Mouse (Mus musculus): ENCODE measurements around the gene Zbtb8a. TPM values are rescaled to one million over a fixed set of nuclear protein-coding genes. Genes with fewer than 3 reads are reported as not detected.
"Not testable (repeated sequence)": the region's sequence is repeated elsewhere in the genome, so short reads cannot be mapped to it uniquely, and the experiment has no call there.

The Zbtb8a gene
- polyA plus RNA-seq, 1 experiment = 8.9 TPM

DNA sequence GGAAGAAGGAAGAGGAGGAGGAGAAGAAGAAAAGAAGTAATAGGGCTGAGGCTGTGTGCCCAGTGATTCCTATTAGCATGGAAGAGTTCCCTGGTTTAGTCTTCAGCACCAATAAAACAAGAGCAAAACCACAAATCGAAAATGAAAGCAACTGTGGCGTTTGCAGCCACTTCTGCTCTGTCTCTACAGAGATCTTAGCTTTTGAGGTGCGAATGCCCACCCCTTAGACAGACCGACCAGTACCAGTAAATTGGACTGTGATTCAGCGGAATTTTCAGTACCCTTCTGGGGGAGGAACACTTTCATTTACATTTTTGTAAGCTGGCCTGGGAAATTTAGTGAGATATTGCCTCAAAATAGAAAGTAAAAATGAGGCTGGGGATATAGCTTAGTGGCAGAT, 12.7 kb downstream of the Zbtb8a start:
- Histone ChIP-seq H3K4me1 (ENCODE audit: control insufficient read depth, insufficient read depth, low read length) (no peaks in the 10 kb centered on the region), H3K4me3 (ENCODE audit: insufficient read depth, low read length) (no peak overlapping the region), H3K27ac (ENCODE audit: insufficient read depth, low read length) (no peak overlapping the region)
- TF ChIP-seq POLR2A (IDR thresholded peaks at IDR 0.05; ENCODE audit: extremely low read depth, insufficient read depth, low read length) (no peak), CTCF (IDR thresholded peaks at IDR 0.05; ENCODE audit: extremely low read depth, insufficient read depth, low read length) (no peak)

DNA sequence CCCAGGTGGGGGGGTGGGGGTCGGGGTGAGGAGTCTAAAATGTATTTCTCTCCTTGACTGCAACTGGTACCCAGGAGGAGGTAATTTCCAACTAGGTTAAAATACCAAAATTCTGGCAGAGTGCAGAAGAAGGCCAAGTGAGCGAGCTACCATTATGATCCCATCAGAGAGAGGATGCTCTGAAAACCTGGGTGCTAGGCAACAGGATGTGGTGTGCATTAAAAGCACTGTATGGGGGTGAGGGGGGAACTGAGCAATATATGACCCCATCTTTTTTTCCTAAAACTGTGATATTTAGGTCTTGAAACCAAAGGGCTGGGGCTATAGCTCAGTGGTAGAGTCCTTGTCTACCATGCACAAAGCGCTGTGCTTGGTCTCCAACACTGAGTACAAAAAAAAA, 13.5 kb downstream of the Zbtb8a start:
- Histone ChIP-seq H3K27ac (ENCODE audit: insufficient read depth, low read length) (no peak overlapping the region), H3K4me1 (ENCODE audit: control insufficient read depth, insufficient read depth, low read length) (no peaks in the 10 kb centered on the region), H3K4me3 (ENCODE audit: insufficient read depth, low read length) (no peak overlapping the region)
- TF ChIP-seq CTCF (IDR thresholded peaks at IDR 0.05; ENCODE audit: extremely low read depth, insufficient read depth, low read length) (no peak), POLR2A (IDR thresholded peaks at IDR 0.05; ENCODE audit: extremely low read depth, insufficient read depth, low read length) (no peak)

DNA sequence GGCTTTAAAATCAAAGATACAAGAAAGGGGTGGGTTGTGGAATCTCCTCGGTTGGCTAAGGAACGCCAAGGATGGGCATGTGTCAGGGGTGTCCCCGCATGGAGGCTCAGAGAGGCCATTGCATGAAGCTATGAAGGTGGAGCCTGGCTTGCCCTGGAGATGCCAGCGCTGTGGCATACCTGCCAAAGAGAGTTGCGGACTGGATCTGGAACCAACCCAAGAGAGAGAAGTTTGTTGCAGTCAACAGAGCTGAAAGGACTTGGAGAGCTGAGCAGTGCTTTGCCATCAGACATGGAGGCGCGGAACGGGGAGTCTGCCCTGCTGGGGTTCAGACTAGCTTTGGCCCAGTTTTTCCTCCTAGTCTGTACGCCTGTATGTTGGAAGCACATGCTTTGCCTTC, 14.5 kb downstream of the Zbtb8a start:
- Histone ChIP-seq H3K27ac (ENCODE audit: insufficient read depth, low read length) (no peak overlapping the region), H3K4me3 (ENCODE audit: insufficient read depth, low read length) (no peak overlapping the region), H3K4me1 (ENCODE audit: control insufficient read depth, insufficient read depth, low read length) (no peaks in the 10 kb centered on the region)
- TF ChIP-seq CTCF (IDR thresholded peaks at IDR 0.05; ENCODE audit: extremely low read depth, insufficient read depth, low read length) = no peak
- no peak for TF ChIP-seq POLR2A (IDR thresholded peaks at IDR 0.05; ENCODE audit: extremely low read depth, insufficient read depth, low read length)

DNA sequence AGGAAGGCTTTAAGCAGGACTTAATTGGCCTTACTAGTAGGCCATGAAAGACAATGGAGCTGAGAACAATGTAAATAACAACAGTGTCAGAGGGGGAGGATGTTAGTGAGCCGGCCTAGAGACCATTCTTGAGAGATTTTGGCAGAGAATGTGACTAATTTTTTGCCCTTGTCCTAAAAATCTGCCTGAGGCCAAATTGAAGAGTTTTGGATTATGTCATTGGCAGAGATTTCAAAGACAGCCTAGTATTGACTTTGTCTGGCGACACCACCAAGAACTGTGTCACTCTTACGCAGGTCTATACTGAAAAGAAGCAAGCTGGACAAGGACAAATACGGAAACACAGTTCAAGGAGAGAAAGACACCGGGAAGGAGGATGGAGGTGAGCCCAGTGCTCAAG, 15.1 kb downstream of the Zbtb8a start:
- no peak overlapping the region for H3K27ac ChIP-seq (ENCODE audit: insufficient read depth, low read length)
- no peak overlapping the region for H3K4me3 ChIP-seq (ENCODE audit: insufficient read depth, low read length)
- TF ChIP-seq POLR2A (IDR thresholded peaks at IDR 0.05; ENCODE audit: extremely low read depth, insufficient read depth, low read length) (no peak), CTCF (IDR thresholded peaks at IDR 0.05; ENCODE audit: extremely low read depth, insufficient read depth, low read length) (no peak)
- no peaks in the 10 kb centered on the region for H3K4me1 ChIP-seq (ENCODE audit: control insufficient read depth, insufficient read depth, low read length)

DNA sequence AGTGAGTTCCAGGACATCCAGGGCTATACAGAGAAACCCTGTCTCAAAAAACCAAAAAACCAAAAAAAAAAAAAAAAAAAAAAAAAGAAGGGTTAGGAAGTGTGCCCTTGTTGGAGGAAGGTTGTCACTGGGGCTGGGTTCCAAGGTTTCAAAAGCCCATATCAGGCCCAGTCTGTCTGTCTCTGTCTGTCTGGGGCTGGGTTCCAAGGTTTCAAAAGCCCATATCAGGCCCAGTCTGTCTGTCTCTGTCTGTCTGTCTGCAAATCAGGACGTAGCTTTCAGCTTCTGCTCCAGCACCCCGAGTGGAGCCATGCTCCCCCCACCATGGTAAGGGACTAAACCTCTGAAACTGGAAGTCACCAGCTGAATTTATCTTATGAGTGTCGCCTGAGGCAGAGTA, 15.7 kb downstream of the Zbtb8a start:
- H3K27ac ChIP-seq (ENCODE audit: insufficient read depth, low read length); H3K4me3 ChIP-seq (ENCODE audit: insufficient read depth, low read length); H3K4me1 ChIP-seq (ENCODE audit: control insufficient read depth, insufficient read depth, low read length): not testable (repeated sequence)

DNA sequence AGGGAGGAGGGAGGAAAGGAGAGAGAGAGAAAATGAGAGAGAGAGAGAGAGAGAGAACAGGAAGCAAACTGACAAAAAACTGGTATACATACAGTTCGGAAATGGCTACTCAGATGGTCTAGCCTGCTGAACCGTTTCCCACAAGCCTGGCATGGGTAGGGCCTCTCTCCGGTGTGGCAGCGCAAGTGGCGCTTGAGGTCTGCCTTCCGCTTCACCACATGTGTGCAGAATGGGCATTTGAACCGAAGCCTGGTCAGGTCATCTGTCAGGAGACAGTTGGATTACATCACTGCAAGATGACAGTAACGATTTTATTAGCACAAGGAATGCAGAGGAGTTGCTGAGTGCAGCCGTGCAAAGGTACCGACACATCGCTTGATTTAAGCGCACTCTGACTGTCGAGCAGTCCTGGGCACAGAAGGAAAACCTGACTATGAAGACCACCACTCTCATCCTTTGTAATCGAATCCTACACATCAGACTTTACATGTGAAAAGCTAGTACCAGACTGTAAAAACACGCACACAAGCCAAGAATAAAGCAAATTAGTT, 20.2 kb downstream of the Zbtb8a start:
- Histone ChIP-seq H3K4me1 (ENCODE audit: control insufficient read depth, insufficient read depth, low read length) (peaks cover 2% of the 10 kb centered on the region; the same call in 1 of the 2 replicates), H3K27ac (ENCODE audit: insufficient read depth, low read length) (no peak overlapping the region), H3K4me3 (ENCODE audit: insufficient read depth, low read length) (no peak overlapping the region)
- no peak for TF ChIP-seq POLR2A (IDR thresholded peaks at IDR 0.05; ENCODE audit: extremely low read depth, insufficient read depth, low read length)
- TF ChIP-seq CTCF (IDR thresholded peaks at IDR 0.05; ENCODE audit: extremely low read depth, insufficient read depth, low read length) = no peak

DNA sequence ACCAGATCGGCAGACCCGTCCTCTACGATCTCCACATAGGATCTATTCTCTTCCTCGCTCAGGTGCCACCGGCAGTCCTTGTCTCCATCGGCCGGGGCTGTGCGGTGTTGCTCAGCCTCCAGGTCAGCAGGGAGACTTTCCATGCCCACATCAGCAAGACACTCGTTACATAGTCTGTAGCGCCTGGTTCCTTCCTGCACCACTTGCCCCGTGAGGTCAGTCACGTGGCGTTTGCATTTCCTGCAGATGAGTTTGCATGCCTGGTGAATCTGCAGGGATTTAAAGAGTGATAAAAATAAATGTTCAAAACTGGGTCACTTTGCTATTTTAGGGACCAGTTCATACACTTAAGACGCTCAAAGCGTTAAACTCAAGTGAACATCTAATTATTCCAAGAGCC, 23.7 kb downstream of the Zbtb8a start:
- Histone ChIP-seq H3K27ac (ENCODE audit: insufficient read depth, low read length) (no peak overlapping the region), H3K4me3 (ENCODE audit: insufficient read depth, low read length) (no peak overlapping the region), H3K4me1 (ENCODE audit: control insufficient read depth, insufficient read depth, low read length) (peaks cover 2% of the 10 kb centered on the region; the same call in 1 of the 2 replicates)
- TF ChIP-seq CTCF (IDR thresholded peaks at IDR 0.05; ENCODE audit: extremely low read depth, insufficient read depth, low read length) = no peak
- TF ChIP-seq POLR2A (IDR thresholded peaks at IDR 0.05; ENCODE audit: extremely low read depth, insufficient read depth, low read length) = no peak

DNA sequence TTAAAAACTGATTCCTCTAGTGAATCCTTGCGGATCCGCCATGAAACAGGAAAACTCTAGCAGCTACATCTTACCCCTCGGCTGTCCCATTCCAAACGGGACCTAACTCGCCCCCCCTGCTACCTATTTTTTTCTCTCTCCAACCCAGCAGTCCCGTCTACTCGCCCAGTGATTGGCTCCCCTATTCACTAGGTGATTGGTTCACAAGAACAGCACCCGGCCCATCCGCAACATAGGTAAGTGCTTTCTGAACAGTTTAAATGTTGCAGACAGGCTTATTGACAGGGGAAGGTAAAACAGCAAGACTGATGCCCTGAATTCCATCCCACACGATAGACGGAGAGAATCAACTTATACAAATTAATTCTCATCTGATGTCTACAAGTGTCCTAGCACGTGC, 24.7 kb downstream of the Zbtb8a start:
- no peak overlapping the region for H3K4me3 ChIP-seq (ENCODE audit: insufficient read depth, low read length)
- TF ChIP-seq CTCF (IDR thresholded peaks at IDR 0.05; ENCODE audit: extremely low read depth, insufficient read depth, low read length) (no peak), POLR2A (IDR thresholded peaks at IDR 0.05; ENCODE audit: extremely low read depth, insufficient read depth, low read length) (no peak)
- no peak overlapping the region for H3K27ac ChIP-seq (ENCODE audit: insufficient read depth, low read length)
- peaks cover 2% of the 10 kb centered on the region; the same call in 1 of the 2 replicates for H3K4me1 ChIP-seq (ENCODE audit: control insufficient read depth, insufficient read depth, low read length)

DNA sequence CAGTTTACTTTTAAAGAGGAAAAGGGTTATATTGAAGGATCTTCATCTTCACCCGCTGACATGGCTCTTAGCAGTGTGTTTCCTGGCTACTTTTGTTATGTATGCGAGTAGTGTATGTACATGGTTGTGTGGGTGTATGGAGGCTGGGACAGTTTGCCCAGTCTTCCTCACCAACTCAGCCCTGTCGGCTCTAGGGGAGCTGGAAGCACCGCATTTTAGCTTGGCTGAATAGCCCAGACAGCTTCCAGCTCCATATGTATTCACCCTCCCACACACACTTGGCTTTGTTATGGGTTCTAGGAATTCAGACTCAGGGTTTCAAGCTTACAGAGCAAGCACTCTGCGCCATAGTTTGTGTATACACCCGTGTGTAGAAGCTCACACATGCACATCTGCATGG, 26.8 kb downstream of the Zbtb8a start:
- H3K27ac ChIP-seq (ENCODE audit: insufficient read depth, low read length) = no peak overlapping the region
- no peak overlapping the region for H3K4me3 ChIP-seq (ENCODE audit: insufficient read depth, low read length)
- H3K4me1 ChIP-seq (ENCODE audit: control insufficient read depth, insufficient read depth, low read length) = peaks cover 4% of the 10 kb centered on the region; the same call in 1 of the 2 replicates
- TF ChIP-seq POLR2A (IDR thresholded peaks at IDR 0.05; ENCODE audit: extremely low read depth, insufficient read depth, low read length) (no peak), CTCF (IDR thresholded peaks at IDR 0.05; ENCODE audit: extremely low read depth, insufficient read depth, low read length) (no peak)

DNA sequence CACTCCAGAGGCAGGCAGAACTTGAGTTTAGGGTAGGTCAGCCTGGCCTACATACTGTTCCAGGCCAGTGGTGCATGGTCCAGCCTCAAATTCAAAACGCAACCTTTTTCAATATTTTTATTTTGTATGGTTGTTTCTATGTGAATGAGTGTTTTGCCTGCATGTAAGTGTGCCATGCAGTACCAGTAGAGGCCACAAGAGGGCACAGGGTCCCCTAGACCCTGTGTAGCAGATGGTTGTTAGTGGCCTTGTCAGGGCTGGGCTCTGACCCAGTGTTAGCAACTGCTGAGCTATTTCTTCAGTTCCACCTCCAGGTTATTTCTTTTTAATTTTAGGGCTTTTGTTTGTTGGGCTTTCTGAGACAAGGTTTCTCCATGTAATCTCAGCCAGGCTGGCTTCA, 27.3 kb downstream of the Zbtb8a start:
- H3K27ac ChIP-seq (ENCODE audit: insufficient read depth, low read length) = no peak overlapping the region
- peaks cover 4% of the 10 kb centered on the region; the same call in 1 of the 2 replicates for H3K4me1 ChIP-seq (ENCODE audit: control insufficient read depth, insufficient read depth, low read length)
- no peak overlapping the region for H3K4me3 ChIP-seq (ENCODE audit: insufficient read depth, low read length)
- no peak for TF ChIP-seq POLR2A (IDR thresholded peaks at IDR 0.05; ENCODE audit: extremely low read depth, insufficient read depth, low read length)
- peak; percentile 84 for TF ChIP-seq CTCF (IDR thresholded peaks at IDR 0.05; ENCODE audit: extremely low read depth, insufficient read depth, low read length)
